Mouse (Mus musculus): ENCODE data around the gene Pkd1l1.

Pkd1l1 gene

GRCm38 (mm10) chr11:8817376-8817775 lies 155.7 kb downstream of the Pkd1l1 start:
- no peak for DNase-seq

- no peak for DNase-seq
Measured at GRCm38 (mm10) chr11:8814097-8814790, 158.8 kb downstream of the Pkd1l1 start.

GRCm38 (mm10) chr11:8811506-8812100 lies 161.5 kb downstream of the Pkd1l1 start:
- DNase-seq = no peak

GRCm38 (mm10) chr11:8809644-8810043 lies 163.4 kb downstream of the Pkd1l1 start:
- no peak for DNase-seq

- no peak for DNase-seq
Measured at GRCm38 (mm10) chr11:8807009-8807408, 166.1 kb downstream of the Pkd1l1 start.

- no peak for DNase-seq
Measured at GRCm38 (mm10) chr11:8804178-8804577, 168.9 kb downstream of the Pkd1l1 start.

GRCm38 (mm10) chr11:8797486-8797885 lies 175.6 kb downstream of the Pkd1l1 start:
- no peak for DNase-seq

GRCm38 (mm10) chr11:8795031-8795430 lies 178.0 kb downstream of the Pkd1l1 start:
- no peak for DNase-seq

- DNase-seq = no peak
Measured at GRCm38 (mm10) chr11:8792146-8792545, 180.9 kb downstream of the Pkd1l1 start.

GRCm38 (mm10) chr11:8789186-8789585 lies 183.9 kb downstream of the Pkd1l1 start:
- DNase-seq = no peak

GRCm38 (mm10) chr11:8787604-8788003 lies 185.5 kb downstream of the Pkd1l1 start:
- no peak for DNase-seq

GRCm38 (mm10) chr11:8784413-8784812 lies 188.7 kb downstream of the Pkd1l1 start:
- no peak for DNase-seq

GRCm38 (mm10) chr11:8782141-8782465 lies 191.0 kb downstream of the Pkd1l1 start:
- DNase-seq = no peak

GRCm38 (mm10) chr11:8781308-8782140 lies 191.5 kb downstream of the Pkd1l1 start:
- DNase-seq = no peak

- no peak for DNase-seq
Measured at GRCm38 (mm10) chr11:8779427-8779826, 193.6 kb downstream of the Pkd1l1 start.
